Mouse (Mus musculus) forebrain, embryonic 11.5 days (tissue): ENCODE results near the gene Mrs2. TPM values are rescaled to one million over a fixed set of nuclear protein-coding genes. Genes with fewer than 3 reads are reported as not detected.

ENCODE experiments used
- polyA plus RNA-seq: library from polyadenylated mRNA; unstranded; fragments of >200 nt; fragmentation: Nextera tagmentation; extraction: Ambion mirVana; gene quantifications from 2 replicates; pipeline ENCODE4 v1.2.1, GENCODE M21; 2014

The Mrs2 gene
- polyA plus RNA-seq, 1 experiment from 2014 or later = 25.9 TPM

Other genes starting within 250 kb of the Mrs2 start
- 27.5 and 29.3 TPM in 2 replicates for gene BC005537, start 218.7 kb downstream of the Mrs2 start, polyA plus RNA-seq
- gene Acot13, start 188.8 kb downstream of the Mrs2 start, polyA plus RNA-seq = 58.8 and 61.3 TPM in 2 replicates
- gene Tdp2, start 188.7 kb downstream of the Mrs2 start, polyA plus RNA-seq = 79.9 and 87.4 TPM in 2 replicates
- 0.61 and 0.67 TPM in 2 replicates for gene D130043K22Rik, start 175.2 kb downstream of the Mrs2 start, polyA plus RNA-seq
- gene Aldh5a1, start 82.7 kb downstream of the Mrs2 start, polyA plus RNA-seq = 10.4 and 10.5 TPM in 2 replicates
- 0.44 and 0.87 TPM in 2 replicates for gene Gpld1, start 77.2 kb downstream of the Mrs2 start, polyA plus RNA-seq
- 1.1 and 1.4 TPM in 2 replicates for gene Dcdc2a, start 35.6 kb upstream of the Mrs2 start, polyA plus RNA-seq